Mouse (Mus musculus) heart, postnatal 0 days (tissue): Measurements from ENCODE around the gene Ccdc38. TPM values are rescaled to one million over a fixed set of nuclear protein-coding genes. Genes with fewer than 3 reads are reported as not detected.
"Not testable (repeated sequence)": the region's sequence is repeated elsewhere in the genome, so short reads cannot be mapped to it uniquely, and the experiment has no call there.

Source experiments
- ATAC-seq: fragments of 200-750 bp; cut with Nextera tagmentation; 2 replicates; pipeline ENCODE4 v1.8.0; 2017; ENCODE audit warnings: low read depth, moderate number of reproducible peaks, moderate library complexity; ENCODE audit not compliant: insufficient read depth
- DNase-seq: peaks from one replicate; pipeline ENCODE4 v3.0.0-alpha.2; 2016; ENCODE audit warnings: low spot score
- H3K27ac ChIP-seq: fragments of 300-500 bp; sonication (generic); 2 replicates; pipeline ENCODE4 v1.5.1; 2014; ENCODE audit warnings: low read depth, mild to moderate bottlenecking
- H3K27me3 ChIP-seq: fragments of 300-500 bp; sonication (generic); 2 replicates; pipeline ENCODE4 v1.6.1; 2014; ENCODE audit warnings: low read length, mixed read lengths; ENCODE audit not compliant: control insufficient read depth, insufficient read depth
- H3K36me3 ChIP-seq: fragments of 300-500 bp; sonication (generic); replicated peaks from 2 replicates; pipeline ENCODE4 v1.6.1; 2014; ENCODE audit warnings: low read length, mixed read lengths; ENCODE audit not compliant: control insufficient read depth, insufficient read depth
- H3K4me1 ChIP-seq: fragments of 300-500 bp; sonication (generic); 2 replicates; pipeline ENCODE4 v1.6.1; 2014; ENCODE audit warnings: antibody characterized with exemption; ENCODE audit not compliant: control insufficient read depth, insufficient read depth
- H3K4me2 ChIP-seq: fragments of 300-500 bp; sonication (generic); 2 replicates; pipeline ENCODE4 v1.6.1; 2014; ENCODE audit warnings: low read depth, mild to moderate bottlenecking, low read length, moderate library complexity
- H3K4me3 ChIP-seq: fragments of 300-500 bp; sonication (generic); 2 replicates; pipeline ENCODE4 v1.5.1; 2014; ENCODE audit warnings: low read depth, low read length
- H3K9ac ChIP-seq: fragments of 300-500 bp; sonication (generic); replicated peaks from 2 replicates; pipeline ENCODE4 v1.6.1; 2014; ENCODE audit warnings: low read depth, low read length, mixed read lengths
- H3K9me3 ChIP-seq: fragments of 300-500 bp; sonication (generic); replicated peaks from 2 replicates; pipeline ENCODE4 v1.6.1; 2016; ENCODE audit warnings: low read length; ENCODE audit not compliant: control insufficient read depth
- CTCF ChIP-seq: IDR thresholded peaks from 2 replicates; pipeline ENCODE4 v1.5.1; 2016; ENCODE audit warnings: antibody characterized with exemption, control low read depth, low read depth
- EP300 ChIP-seq: IDR thresholded peaks from 2 replicates; pipeline ENCODE4 v1.6.1; 2016; ENCODE audit warnings: antibody characterized with exemption, low read depth
- WGBS: fragments of 180-500 bp; shearing (Covaris S2); extraction: QIAGEN DNeasy Blood & Tissue Kit; methylation state at CpG from one replicate; pipeline ENCODE4 v1.1.7; 2014; 5-methylcytosine and 5-hydroxymethylcytosine counted together
- polyA plus RNA-seq: library from polyadenylated mRNA; unstranded; fragments of >200 nt; fragmentation: Nextera tagmentation; extraction: Ambion mirVana; gene quantifications from 2 replicates; pipeline ENCODE4 v1.2.1, GENCODE M21; 2015
- total RNA-seq: library from RNA; depleted of rRNA; stranded (reverse); fragments of >200 nt; gene quantifications from 2 replicates; pipeline ENCODE4 v1.2.3, GENCODE M21; 2014; ENCODE audit warnings: low replicate concordance

Gene Ccdc38
- total and polyA plus RNA-seq, 2 experiments from 2014 or later = 0.11 TPM; not detected in 1

- DNase-seq (no peak), ATAC-seq (no peak)
- no peak overlapping the region for H3K9ac ChIP-seq
- H3K36me3 ChIP-seq = no peaks in the 10 kb centered on the region
- no peak for TF ChIP-seq CTCF
- TF ChIP-seq EP300 = no peak
- no peaks in the 10 kb centered on the region for H3K4me1 ChIP-seq
- H3K4me3 ChIP-seq = no peak overlapping the region
- H3K27ac ChIP-seq = no peak overlapping the region
- H3K27me3 ChIP-seq = no peaks in the 10 kb centered on the region
- no peak overlapping the region for H3K4me2 ChIP-seq
- H3K9me3 ChIP-seq = no peaks in the 10 kb centered on the region
- WGBS = 78% methylated on average over 10 of the region's 10 CpGs
These were observed 9.4 kb downstream of the Ccdc38 start for GRCm38 (mm10) chr10:93549821-93550220.

- ATAC-seq (no peak), DNase-seq (no peak)
- no peaks in the 10 kb centered on the region for H3K36me3 ChIP-seq
- no peak overlapping the region for H3K27ac ChIP-seq
- H3K9ac ChIP-seq = no peak overlapping the region
- no peak overlapping the region for H3K4me3 ChIP-seq
- H3K9me3 ChIP-seq = no peaks in the 10 kb centered on the region
- TF ChIP-seq EP300 (no peak), CTCF (no peak)
- WGBS = 78% methylated on average over 8 of the region's 8 CpGs
- H3K27me3 ChIP-seq = no peaks in the 10 kb centered on the region
- H3K4me2 ChIP-seq = no peak overlapping the region
- H3K4me1 ChIP-seq = no peaks in the 10 kb centered on the region
These were observed 12.2 kb downstream of the Ccdc38 start for GRCm38 (mm10) chr10:93552596-93552995.

- not testable (repeated sequence) for H3K4me2 ChIP-seq, H3K9ac ChIP-seq, DNase-seq, ATAC-seq, H3K4me3 ChIP-seq, H3K27me3 ChIP-seq, H3K27ac ChIP-seq, H3K36me3 ChIP-seq, H3K4me1 ChIP-seq, H3K9me3 ChIP-seq
- 74% methylated on average over 2 of the region's 2 CpGs for WGBS
These were observed 17.5 kb downstream of the Ccdc38 start for GRCm38 (mm10) chr10:93557971-93558370.

GRCm38 (mm10) chr10:93559786-93560185, 19.4 kb downstream of the Ccdc38 start:
- Histone ChIP-seq H3K4me2 (no peak overlapping the region), H3K36me3 (no peaks in the 10 kb centered on the region), H3K4me1 (no peaks in the 10 kb centered on the region), H3K27me3 (no peaks in the 10 kb centered on the region), H3K9ac (no peak overlapping the region), H3K4me3 (no peak overlapping the region), H3K27ac (no peak overlapping the region), H3K9me3 (no peaks in the 10 kb centered on the region)
- TF ChIP-seq CTCF (no peak), EP300 (no peak)
- DNase-seq (no peak), ATAC-seq (no peak)
- WGBS = 36% methylated on average over 8 of the region's 9 CpGs

GRCm38 (mm10) chr10:93564518-93565090, 24.2 kb downstream of the Ccdc38 start:
- Histone ChIP-seq H3K4me1 (no peaks in the 10 kb centered on the region), H3K27ac (no peak overlapping the region), H3K9ac (no peak overlapping the region), H3K4me2 (no peak overlapping the region), H3K9me3 (no peaks in the 10 kb centered on the region), H3K4me3 (no peak overlapping the region), H3K27me3 (no peaks in the 10 kb centered on the region), H3K36me3 (no peaks in the 10 kb centered on the region)
- DNase-seq = no peak
- no peak for ATAC-seq
- TF ChIP-seq EP300 (no peak), CTCF (no peak)
- WGBS = 72% methylated on average over 14 of the region's 14 CpGs

- ATAC-seq (no peak), DNase-seq (no peak)
- no peaks in the 10 kb centered on the region for H3K9me3 ChIP-seq
- no peak overlapping the region for H3K9ac ChIP-seq
- TF ChIP-seq CTCF (no peak), EP300 (no peak)
- no peaks in the 10 kb centered on the region for H3K36me3 ChIP-seq
- H3K27ac ChIP-seq = no peak overlapping the region
- no peak overlapping the region for H3K4me3 ChIP-seq
- no peak overlapping the region for H3K4me2 ChIP-seq
- WGBS = 85% methylated on average over 10 of the region's 10 CpGs
- H3K27me3 ChIP-seq = no peaks in the 10 kb centered on the region
- no peaks in the 10 kb centered on the region for H3K4me1 ChIP-seq
These were observed 26.6 kb downstream of the Ccdc38 start for GRCm38 (mm10) chr10:93567066-93567465.
